7 mouse cellular contexts compared by ENCODE assay signal in the genomic region with DNA sequence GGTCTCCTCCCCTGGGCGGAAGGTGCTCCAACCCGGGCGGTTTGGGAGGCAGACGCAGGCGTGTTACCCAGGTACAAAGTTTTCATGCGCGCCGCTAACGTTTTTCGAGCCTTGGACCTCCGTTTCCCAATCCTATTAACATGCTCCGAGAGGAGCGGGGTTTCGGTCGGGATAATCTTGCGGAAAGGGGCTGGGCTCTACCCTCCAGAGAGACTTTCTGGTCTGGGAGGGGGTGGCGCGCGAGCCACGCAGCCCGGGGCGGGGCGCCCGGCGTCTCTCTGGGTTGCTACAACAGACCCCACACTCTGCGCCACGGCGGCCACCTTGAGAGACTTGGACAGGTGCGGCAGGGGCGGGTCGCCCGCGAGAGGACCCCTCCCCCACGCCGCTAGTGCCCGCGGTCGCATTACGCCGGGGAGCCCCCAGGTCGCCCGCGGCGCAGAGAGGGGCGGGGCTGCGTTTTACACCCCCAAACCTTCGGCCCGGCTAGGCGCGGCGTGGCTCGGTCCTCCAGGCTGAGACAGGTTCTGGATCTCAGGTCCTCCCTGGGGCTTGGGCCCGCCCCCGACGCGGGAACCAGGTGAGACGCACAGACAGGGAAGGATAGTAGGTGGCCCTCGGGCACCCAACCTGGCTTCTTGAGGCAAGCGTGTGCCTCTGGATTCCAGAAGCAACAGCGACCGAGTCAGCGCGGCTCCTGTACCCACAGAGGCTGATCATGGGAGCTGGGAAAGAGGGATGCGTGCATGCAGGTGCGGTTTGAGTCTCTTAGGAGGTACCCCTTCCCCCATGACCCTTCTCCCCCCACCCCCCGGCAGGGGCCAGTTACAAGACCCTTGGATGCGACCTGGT. TPM values are rescaled to one million over a fixed set of nuclear protein-coding genes. Genes with fewer than 3 reads are reported as not detected.
DNase-seq lines count a peak whose midpoint lies in the region; ATAC-seq and TF ChIP-seq lines count a peak whose summit lies in the region.

No protein-coding gene starts in this region.

- no peak overlapping the region for H3K27ac ChIP-seq in embryonic facial prominence, embryonic 15.5 days (replicated peaks)
- H3K27ac ChIP-seq in kidney, embryonic 14.5 days (ENCODE audit: low read depth, low read length): peak overlapping the region; percentile 71
- H3K27ac ChIP-seq in lung, postnatal 0 days (ENCODE audit: low read length): no peak overlapping the region
- H3K27ac ChIP-seq in stomach, postnatal 0 days (replicated peaks): no peak overlapping the region; the same call in 1 of the 2 replicates

- no peaks in the 10 kb centered on the region for H3K36me3 ChIP-seq in embryonic facial prominence, embryonic 15.5 days
- no peaks in the 10 kb centered on the region for H3K36me3 ChIP-seq in kidney, embryonic 14.5 days (ENCODE audit: control insufficient read depth, insufficient read depth, low read length)
- H3K36me3 ChIP-seq in lung, postnatal 0 days (ENCODE audit: insufficient read depth, low read length): no peaks in the 10 kb centered on the region
- no peaks in the 10 kb centered on the region for H3K36me3 ChIP-seq in stomach, postnatal 0 days (ENCODE audit: control insufficient read depth, insufficient read depth, low read length)

- H3K4me1 ChIP-seq in embryonic facial prominence, embryonic 15.5 days: peaks cover 19% of the 10 kb centered on the region
- H3K4me1 ChIP-seq in kidney, embryonic 14.5 days (ENCODE audit: control insufficient read depth, insufficient read depth, low read length): peaks cover 9% of the 10 kb centered on the region; the same call in 1 of the 2 replicates
- H3K4me1 ChIP-seq in lung, postnatal 0 days (ENCODE audit: insufficient read depth, low read depth, low read length): no peaks in the 10 kb centered on the region; the same call in 1 of the 2 replicates
- 0 out of 2 replicates have a peak, but pooled peaks cover 2% of the 10 kb centered on the region for H3K4me1 ChIP-seq in stomach, postnatal 0 days (replicated peaks; ENCODE audit: control insufficient read depth, insufficient read depth)

- peak overlapping the region; percentile 47 for H3K4me3 ChIP-seq in embryonic facial prominence, embryonic 15.5 days (replicated peaks)
- H3K4me3 ChIP-seq in kidney, embryonic 14.5 days (ENCODE audit: low read length): peak overlapping the region; percentile 51
- H3K4me3 ChIP-seq in lung, postnatal 0 days (ENCODE audit: low read depth, low read length): peak overlapping the region; percentile 34
- H3K4me3 ChIP-seq in stomach, postnatal 0 days (ENCODE audit: low read depth, low read length): peak overlapping the region; percentile 48

- H3K9me3 ChIP-seq in embryonic facial prominence, embryonic 15.5 days (replicated peaks): no peaks in the 10 kb centered on the region
- H3K9me3 ChIP-seq in kidney, embryonic 14.5 days (ENCODE audit: control insufficient read depth, low read length): no peaks in the 10 kb centered on the region
- H3K9me3 ChIP-seq in lung, postnatal 0 days (ENCODE audit: low read length): no peaks in the 10 kb centered on the region
- H3K9me3 ChIP-seq in stomach, postnatal 0 days (ENCODE audit: control insufficient read depth, low read length): no peaks in the 10 kb centered on the region

- no peak overlapping the region; the same call in 1 of the 2 replicates for H3K9ac ChIP-seq in embryonic facial prominence, embryonic 15.5 days
- H3K9ac ChIP-seq in kidney, embryonic 14.5 days (ENCODE audit: low read depth, low read length): peak overlapping the region; percentile 51
- H3K9ac ChIP-seq in lung, postnatal 0 days (replicated peaks; ENCODE audit: low read depth): 0 out of 2 replicates have a peak overlapping the region, but pooled peaks have one; percentile 23
- H3K9ac ChIP-seq in stomach, postnatal 0 days (ENCODE audit: low read length): peak overlapping the region; percentile 41

- WGBS in embryonic facial prominence, embryonic 15.5 days: 1% methylated on average over 67 of the region's 67 CpGs
- 1% methylated on average over 57 of the region's 67 CpGs for WGBS in kidney, embryonic 14.5 days
- WGBS in lung, postnatal 0 days: under 1% methylated on average over 64 of the region's 67 CpGs
- WGBS in stomach, postnatal 0 days: under 1% methylated on average over 67 of the region's 67 CpGs

- DNase-seq in urinary bladder, adult 18-20 months (ENCODE audit: low spot score in 2 of 2): peak; percentile 17 to 36
- no peak for DNase-seq in urinary bladder, postnatal 10 days (ENCODE audit: low spot score)
- peak; percentile 21 for DNase-seq in lung, postnatal 0 days (ENCODE audit: low spot score)
- peak; percentile 53 for DNase-seq in stomach, postnatal 0 days (ENCODE audit: low spot score)
- no peak for DNase-seq in cerebellum, adult 9-10 months

- TF ChIP-seq EP300 in lung, postnatal 0 days (IDR thresholded peaks at IDR 0.05): no peak
- TF ChIP-seq EP300 in stomach, postnatal 0 days (optimal IDR thresholded peaks at IDR 0.05): no peak

- H3K4me2 ChIP-seq in embryonic facial prominence, embryonic 15.5 days (replicated peaks): peak overlapping the region; percentile 88
- peak overlapping the region; percentile 93 for H3K4me2 ChIP-seq in kidney, embryonic 14.5 days (replicated peaks; ENCODE audit: low read depth, low read length)
- H3K4me2 ChIP-seq in lung, postnatal 0 days (replicated peaks; ENCODE audit: low read depth, low read length): peak overlapping the region; percentile 70
- H3K4me2 ChIP-seq in stomach, postnatal 0 days (replicated peaks; ENCODE audit: low read depth): peak overlapping the region; percentile 91

- peaks cover 86% of the 10 kb centered on the region for H3K27me3 ChIP-seq in embryonic facial prominence, embryonic 15.5 days
- H3K27me3 ChIP-seq in kidney, embryonic 14.5 days (ENCODE audit: control insufficient read depth, insufficient read depth, low read length): peaks cover 50% of the 10 kb centered on the region
- peaks cover 24% of the 10 kb centered on the region for H3K27me3 ChIP-seq in lung, postnatal 0 days (replicated peaks; ENCODE audit: insufficient read depth, low read length)
- no peaks in the 10 kb centered on the region for H3K27me3 ChIP-seq in stomach, postnatal 0 days (ENCODE audit: control insufficient read depth, insufficient read depth, low read length)

- no peak for TF ChIP-seq CTCF in lung, postnatal 0 days (IDR thresholded peaks at IDR 0.05)
- no peak for TF ChIP-seq CTCF in stomach, postnatal 0 days (IDR thresholded peaks at IDR 0.05; ENCODE audit: low read depth)

- ATAC-seq in embryonic facial prominence, embryonic 15.5 days (ENCODE audit: insufficient number of reproducible peaks, low FRiP score, low TSS enrichment, low read depth): peak; percentile 43
- ATAC-seq in kidney, embryonic 14.5 days (ENCODE audit: low FRiP score, low TSS enrichment): peak; percentile 71
- ATAC-seq in lung, postnatal 0 days: peak; percentile 65
- ATAC-seq in stomach, postnatal 0 days (ENCODE audit: low FRiP score, low TSS enrichment): peak; percentile 63

RNA-seq across cellular contexts. Expression of gene Shank2, which starts 23.7 kb away (rescaled TPM):
- polyA plus RNA-seq in embryonic facial prominence, embryonic 15.5 days (2015; fragmentation: Nextera tagmentation; extraction: Ambion mirVana): 1.1 and 1.2 TPM in 2 replicates
- polyA plus RNA-seq in kidney, embryonic 14.5 days (2014; fragmentation: Nextera tagmentation; extraction: Ambion mirVana): 2.6 and 3.3 TPM in 2 replicates
- polyA plus RNA-seq in lung, postnatal 0 days (2015; fragmentation: Nextera tagmentation; extraction: Ambion mirVana): 0.76 and 1.2 TPM in 2 replicates
- 0.68 and 0.69 TPM in 2 replicates for polyA plus RNA-seq in stomach, postnatal 0 days (2015; fragmentation: Nextera tagmentation; extraction: Ambion mirVana)

Comparison
In these comparisons a context has a peak if more than half of its experiments do, and no peak if none do; other contexts are left out.
1. DNase-seq: peak in urinary bladder, adult 18-20 months (2 of 2), lung, postnatal 0 days (single experiment) and stomach, postnatal 0 days (single experiment); none in urinary bladder, postnatal 10 days (single experiment) and cerebellum, adult 9-10 months (single experiment).
2. Peak in every context shown above with its lines, with median percentiles within 50 percentile points of each other: ATAC-seq, H3K4me2 ChIP-seq and H3K4me3 ChIP-seq.